11 mouse cellular contexts compared by ENCODE assay signal in genomic region chr2:60607980-60608379, GRCm38 (mm10). TPM values are rescaled to one million over a fixed set of nuclear protein-coding genes. Genes with fewer than 3 reads are reported as not detected.
DNase-seq lines count a peak whose midpoint lies in the region; ATAC-seq and TF ChIP-seq lines count a peak whose summit lies in the region.
"Had no signal": no experiment of that assay in that cellular context is flagged by ENCODE, and none has a peak within 500 bp of the region (broad histone marks: within the 10 kb centered on the region; RNA-seq: fewer than 3 reads in every experiment).

No protein-coding gene starts in this region.

- peak; percentile 10 to 37 for DNase-seq in heart, adult 18-20 months
- DNase-seq in thymus, adult 2 months = peak; percentile 11
- no peak for DNase-seq in thymus, adult 18-20 months
- peak; percentile 18 for DNase-seq in heart, postnatal 4 days
- DNase-seq in thymus, postnatal 4 days = peak; percentile 24
- no peak for DNase-seq in adrenal gland, adult 2 months
- DNase-seq in right cerebral cortex, postnatal 4 days = no peak
- DNase-seq: adrenal gland, postnatal 25 days had no signal

- H3K9me3 ChIP-seq in heart, embryonic 11.5 days (replicated peaks; ENCODE audit: control insufficient read depth, low read length) = no peaks in the 10 kb centered on the region
- H3K9me3 ChIP-seq: limb, embryonic 12.5 days had no signal

- no peak for ATAC-seq in heart, embryonic 11.5 days (replicated peaks; ENCODE audit: insufficient number of reproducible peaks, low FRiP score, low TSS enrichment)

- H3K4me3 ChIP-seq in heart, embryonic 11.5 days (ENCODE audit: low read depth, low read length) = no peak overlapping the region
- H3K4me3 ChIP-seq in thymus, adult 2 months (ENCODE audit: control insufficient read depth, insufficient read depth, low read length) = no peak overlapping the region
- H3K4me3 ChIP-seq: limb, embryonic 12.5 days had no signal

- no peaks in the 10 kb centered on the region for H3K36me3 ChIP-seq in heart, embryonic 11.5 days (ENCODE audit: control insufficient read depth, insufficient read depth, low read length)
- no peaks in the 10 kb centered on the region for H3K36me3 ChIP-seq in thymus, adult 2 months (ENCODE audit: control insufficient read depth, insufficient read depth, low read length)
- H3K36me3 ChIP-seq: limb, embryonic 12.5 days had no signal

- TF ChIP-seq POLR2A in thymus, adult 2 months (IDR thresholded peaks at IDR 0.05; ENCODE audit: control insufficient read depth, extremely low read depth, insufficient read depth, low read length, poor library complexity) = no peak

- no peak overlapping the region for H3K4me2 ChIP-seq in heart, embryonic 11.5 days
- H3K4me2 ChIP-seq: limb, embryonic 12.5 days had no signal

- no peak for TF ChIP-seq CTCF in thymus, adult 2 months (IDR thresholded peaks at IDR 0.05; ENCODE audit: borderline replicate concordance, control insufficient read depth, extremely low read depth, insufficient read depth, low read length, poor library complexity)

- WGBS in heart, embryonic 11.5 days (ENCODE audit: insufficient replicate concordance) = 67% methylated on average over 4 of the region's 4 CpGs
- 77% methylated on average over 4 of the region's 4 CpGs for WGBS in thymus, adult 2 months

- H3K27ac ChIP-seq in heart, embryonic 11.5 days (ENCODE audit: low read depth, low read length) = no peak overlapping the region
- no peak overlapping the region for H3K27ac ChIP-seq in thymus, adult 2 months (ENCODE audit: control insufficient read depth, insufficient read depth, low read length)
- H3K27ac ChIP-seq: limb, embryonic 12.5 days; macrophage had no signal

- H3K9ac ChIP-seq in heart, embryonic 11.5 days (ENCODE audit: low read depth, low read length) = no peak overlapping the region
- H3K9ac ChIP-seq: limb, embryonic 12.5 days had no signal

- H3K27me3 ChIP-seq in heart, embryonic 11.5 days (ENCODE audit: control insufficient read depth, insufficient read depth, low read length) = no peaks in the 10 kb centered on the region
- no peaks in the 10 kb centered on the region for H3K27me3 ChIP-seq in thymus, adult 2 months (ENCODE audit: control insufficient read depth, insufficient read depth, low read length)
- H3K27me3 ChIP-seq: limb, embryonic 12.5 days had no signal

- H3K4me1 ChIP-seq in heart, embryonic 11.5 days (ENCODE audit: control insufficient read depth, insufficient read depth, low read length) = no peaks in the 10 kb centered on the region
- H3K4me1 ChIP-seq in thymus, adult 2 months (replicated peaks; ENCODE audit: control insufficient read depth, insufficient read depth, low read length) = no peaks in the 10 kb centered on the region

RNA-seq across cellular contexts. Expression of gene Pla2r1, which starts 54.9 kb away (rescaled TPM):
- total RNA-seq in heart, adult 18-20 months (2021) = 1 to 10 TPM; 1.0 to 1.8 TPM
- 3.2 and 3.3 TPM in 2 replicates for polyA plus RNA-seq in heart, embryonic 11.5 days (2014; fragmentation: Nextera tagmentation; extraction: Ambion mirVana)
- polyA plus RNA-seq in thymus, adult 2 months (2012; rRNA removed) = 0.47 and 0.60 TPM in 2 replicates
- total RNA-seq in heart, postnatal 4 days (2021) = 1 to 10 TPM; 1.9 to 2.7 TPM
- 1 to 10 TPM; 3.3 to 4.7 TPM for total RNA-seq in adrenal gland, adult 2 months (2021)
- 0.80 and 1.2 TPM in 2 replicates for polyA plus RNA-seq in adrenal gland, adult 2 months (2012; rRNA removed)

Comparison
In these comparisons a context has a peak if more than half of its experiments do, and no peak if none do; other contexts are left out.
1. DNase-seq: peak in heart, adult 18-20 months (2 of 2), thymus, adult 2 months (single experiment), heart, postnatal 4 days (single experiment) and thymus, postnatal 4 days (single experiment); none in thymus, adult 18-20 months (0 of 2), adrenal gland, adult 2 months (single experiment) and right cerebral cortex, postnatal 4 days (single experiment).